Mouse (Mus musculus) MEL (cell line): ENCODE measurements around the gene Kcp. TPM values are rescaled to one million over a fixed set of nuclear protein-coding genes. Genes with fewer than 3 reads are reported as not detected.

Experiments
- DNase-seq: peaks from one replicate; pipeline ENCODE4 v3.0.0; 2011; ENCODE audit warnings: low read depth, low spot score
- H3K27ac ChIP-seq: 2 replicates; pipeline ENCODE4 v1.5.1; 2012; ENCODE audit warnings: low read depth, mild to moderate bottlenecking, control low read depth, low read length, moderate library complexity; ENCODE audit not compliant: control insufficient read depth
- H3K27me3 ChIP-seq, 2 experiments: fragments of 150-350 bp in 1 of 2; sonication (generic) in 1 of 2; 2 replicates each; pipeline ENCODE4 v1.6.1; 2012; ENCODE audit warnings: low read length in 2 of 2, mild to moderate bottlenecking in 2 of 2, improper control_type of control experiment in 1 of 2, moderate library complexity in 1 of 2; ENCODE audit not compliant: insufficient read depth in 2 of 2, control insufficient read depth in 1 of 2
- H3K36me3 ChIP-seq, 2 experiments: 2 replicates each; pipeline ENCODE4 v1.6.1; 2012 to 2014; ENCODE audit warnings: low read length in 2 of 2, improper control_type of control experiment in 1 of 2, inconsistent platforms in 1 of 2, mild to moderate bottlenecking in 1 of 2; ENCODE audit not compliant: insufficient read depth in 2 of 2, control insufficient read depth in 1 of 2
- H3K4me1 ChIP-seq, 2 experiments: fragments of 150-350 bp in 1 of 2; sonication (generic) in 1 of 2; 2 replicates each; pipeline ENCODE4 v1.6.1; 2012; ENCODE audit warnings: low read length in 2 of 2, improper control_type of control experiment in 1 of 2, mild to moderate bottlenecking in 1 of 2; ENCODE audit not compliant: insufficient read depth in 2 of 2, control insufficient read depth in 1 of 2
- H3K4me3 ChIP-seq, 2 experiments: fragments of 150-350 bp in 1 of 2; sonication (generic) in 1 of 2; 2 replicates each; pipeline ENCODE4 v1.5.1; 2012; ENCODE audit warnings: low read depth in 2 of 2, low read length in 2 of 2, mild to moderate bottlenecking in 2 of 2, moderate library complexity in 2 of 2, control low read depth in 1 of 2, improper control_type of control experiment in 1 of 2; ENCODE audit not compliant: control insufficient read depth in 1 of 2, insufficient read depth in 1 of 2
- H3K79me2 ChIP-seq: 2 replicates; pipeline ENCODE4 v1.6.1; 2012; ENCODE audit warnings: mild to moderate bottlenecking, low read length, moderate library complexity; ENCODE audit not compliant: control insufficient read depth, poor library complexity, insufficient read depth
- H3K9ac ChIP-seq: 2 replicates; pipeline ENCODE4 v1.6.1; 2012; ENCODE audit warnings: low read depth, mild to moderate bottlenecking, control low read depth, low read length, moderate library complexity; ENCODE audit not compliant: control insufficient read depth, poor library complexity, severe bottlenecking
- H3K9me3 ChIP-seq: fragments of 150-350 bp; sonication (generic); replicated peaks from 2 replicates; pipeline ENCODE4 v1.6.1; 2012; ENCODE audit warnings: mild to moderate bottlenecking, low read length, improper control_type of control experiment, moderate library complexity; ENCODE audit not compliant: insufficient read depth
- CTCF ChIP-seq, 3 experiments: IDR thresholded peaks in 2 of 3; conservative IDR thresholded peaks in 1 of 3; 2 replicates each; pipeline ENCODE4 v1.5.1; 2011 to 2012; ENCODE audit warnings: low read length in 3 of 3, low read depth in 2 of 3, mild to moderate bottlenecking in 2 of 3, improper control_type of control experiment in 1 of 3, inconsistent platforms in 1 of 3, mixed read lengths in 1 of 3, moderate library complexity in 1 of 3; ENCODE audit not compliant: control insufficient read depth in 1 of 3, insufficient read depth in 1 of 3, poor library complexity in 1 of 3, severe bottlenecking in 1 of 3
- E2F4 ChIP-seq: IDR thresholded peaks from 2 replicates; pipeline ENCODE4 v1.6.1; 2011; ENCODE audit warnings: low read depth, low read length, improper control_type of control experiment, borderline replicate concordance
- ELF1 ChIP-seq: IDR thresholded peaks from 2 replicates; pipeline ENCODE4 v1.6.1; 2014; ENCODE audit warnings: low read depth, mild to moderate bottlenecking, inconsistent platforms, low read length, improper control_type of control experiment, moderate library complexity
- GABPA ChIP-seq: IDR thresholded peaks from 2 replicates; pipeline ENCODE4 v1.6.1; 2012; ENCODE audit warnings: low read depth, mild to moderate bottlenecking, inconsistent platforms, low read length, improper control_type of control experiment, moderate library complexity
- GATA1 ChIP-seq: IDR thresholded peaks from 2 replicates; pipeline ENCODE4 v1.6.1; 2011; ENCODE audit warnings: low read depth, low read length, improper control_type of control experiment
- KAT2A ChIP-seq: conservative IDR thresholded peaks from 2 replicates; pipeline ENCODE4 v1.6.1; 2012; ENCODE audit warnings: low read depth, low read length, improper control_type of control experiment, inconsistent platforms
- MAFK ChIP-seq: IDR thresholded peaks from 2 replicates; pipeline ENCODE4 v1.6.1; 2011; ENCODE audit warnings: low read depth, mild to moderate bottlenecking, low read length, improper control_type of control experiment, borderline replicate concordance
- MEF2A ChIP-seq: IDR thresholded peaks from 2 replicates; pipeline ENCODE4 v1.6.1; 2014; ENCODE audit warnings: low read depth, mild to moderate bottlenecking, inconsistent platforms, low read length, improper control_type of control experiment; ENCODE audit not compliant: poor library complexity, insufficient replicate concordance, severe bottlenecking; ENCODE audit errors: extremely low read depth
- MXI1 ChIP-seq: IDR thresholded peaks from 2 replicates; pipeline ENCODE4 v1.6.1; 2011; ENCODE audit warnings: mild to moderate bottlenecking, low read depth, low read length, improper control_type of control experiment
- MYB ChIP-seq: IDR thresholded peaks from 2 replicates; pipeline ENCODE4 v1.6.1; 2011; ENCODE audit warnings: mild to moderate bottlenecking, low read depth, low read length, improper control_type of control experiment
- MYC ChIP-seq: IDR thresholded peaks from 2 replicates; pipeline ENCODE4 v1.6.1; 2011; ENCODE audit warnings: low read depth, mild to moderate bottlenecking, low read length, improper control_type of control experiment, moderate library complexity
- NRF1 ChIP-seq: IDR thresholded peaks from 2 replicates; pipeline ENCODE4 v1.6.1; 2014; ENCODE audit warnings: low read depth, mild to moderate bottlenecking, inconsistent platforms, low read length, improper control_type of control experiment, moderate library complexity; ENCODE audit not compliant: poor library complexity, insufficient read depth, severe bottlenecking
- POLR2A ChIP-seq, 2 experiments: IDR thresholded peaks; 2 replicates each; pipeline ENCODE4 v1.6.1; 2011 to 2012; ENCODE audit warnings: low read length in 2 of 2, mild to moderate bottlenecking in 2 of 2, control low read depth in 1 of 2, improper control_type of control experiment in 1 of 2, low read depth in 1 of 2, moderate library complexity in 1 of 2; ENCODE audit not compliant: control insufficient read depth in 1 of 2, insufficient read depth in 1 of 2, poor library complexity in 1 of 2
- TAL1 ChIP-seq: IDR thresholded peaks from 2 replicates; pipeline ENCODE4 v1.6.1; 2012; ENCODE audit warnings: mild to moderate bottlenecking, inconsistent platforms, low read length, moderate library complexity, mixed read lengths
- TBP ChIP-seq: IDR thresholded peaks from 2 replicates; pipeline ENCODE4 v1.8.0; 2011; ENCODE audit warnings: low read depth, low read length, improper control_type of control experiment
- TCF12 ChIP-seq: IDR thresholded peaks from 2 replicates; pipeline ENCODE4 v1.6.1; 2014; ENCODE audit warnings: low read depth, mild to moderate bottlenecking, inconsistent platforms, low read length, improper control_type of control experiment, moderate library complexity
- USF2 ChIP-seq, 2 experiments: IDR thresholded peaks; 2 replicates each; pipeline ENCODE4 v1.6.1; 2011 to 2012; ENCODE audit warnings: improper control_type of control experiment in 2 of 2, low read length in 2 of 2, borderline replicate concordance in 1 of 2, inconsistent platforms in 1 of 2, low read depth in 1 of 2, mild to moderate bottlenecking in 1 of 2; ENCODE audit not compliant: insufficient read depth in 1 of 2
- ZKSCAN1 ChIP-seq: IDR thresholded peaks from 2 replicates; pipeline ENCODE4 v1.6.1; 2012; ENCODE audit warnings: low read depth, mild to moderate bottlenecking, inconsistent platforms, low read length, improper control_type of control experiment, moderate library complexity
- ZNF384 ChIP-seq: IDR thresholded peaks from 2 replicates; pipeline ENCODE4 v1.6.1; 2012; ENCODE audit warnings: low read depth, mild to moderate bottlenecking, inconsistent platforms, low read length, improper control_type of control experiment
- polyA plus RNA-seq, 2 experiments: library from polyadenylated mRNA; stranded (reverse) in 1 of 2; unstranded in 1 of 2; fragments of >175 nt in 1 of 2; fragments of >200 nt in 1 of 2; gene quantifications; 2 replicates each; pipeline versions ENCODE4 v1.2.1 to v1.2.4; 2012; ENCODE audit warnings: low replicate concordance in 2 of 2, low read depth in 1 of 2; ENCODE audit not compliant: insufficient read length in 2 of 2, insufficient read depth in 1 of 2, missing spikeins in 1 of 2
- total RNA-seq: library from RNA; depleted of rRNA; stranded (reverse); fragments of 300-350 nt; gene quantifications from 2 replicates; pipeline ENCODE4 v1.2.3, GENCODE M21; 2012

Kcp gene
- total and polyA plus RNA-seq, 3 experiments, result 1.3 to 6.9 TPM; not detected in 1

DNA sequence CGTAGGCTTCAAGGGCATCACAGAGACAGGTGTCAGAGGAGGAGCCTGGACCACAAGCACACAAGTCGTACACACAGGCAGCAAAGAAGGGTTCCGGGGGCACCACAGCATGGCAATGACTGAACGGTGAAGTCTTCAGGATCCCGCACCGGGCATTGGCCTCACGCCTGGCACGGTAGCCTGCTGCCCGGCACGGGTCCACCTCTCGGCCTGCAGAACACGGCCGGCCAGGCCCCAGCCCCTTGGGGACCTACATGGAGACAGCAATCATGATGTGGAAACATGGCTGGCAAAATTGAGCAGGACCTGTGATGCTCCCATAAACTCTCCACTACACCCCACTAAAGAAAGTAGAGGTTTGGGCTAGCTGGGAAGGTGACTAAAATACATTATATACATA, 25.1 kb downstream of the Kcp start:
- TF ChIP-seq MYC (no peak), MXI1 (no peak), GATA1 (no peak), USF2 (IDR thresholded peaks at IDR 0.05; ENCODE audit: borderline replicate concordance in 1 of 2, insufficient read depth in 1 of 2, low read depth in 1 of 2, low read length in 2 of 2) (no peak), POLR2A (IDR thresholded peaks at IDR 0.05; ENCODE audit: control insufficient read depth in 1 of 2, insufficient read depth in 1 of 2, low read depth in 1 of 2, low read length in 2 of 2, poor library complexity in 1 of 2) (no peak), TCF12 (no peak), MEF2A (no peak)
- TF ChIP-seq, all 39 proteins: peak for 0
- Histone ChIP-seq H3K79me2 (no peaks in the 10 kb centered on the region), H3K4me3 (no peak overlapping the region), H3K36me3 (no peaks in the 10 kb centered on the region), H3K9ac (no peak overlapping the region), H3K27ac (no peak overlapping the region), H3K9me3 (no peaks in the 10 kb centered on the region), H3K4me1 (peaks cover 3 to 8% of the 10 kb centered on the region in 2 experiments; a peak in 3 of 4 replicates), H3K27me3 (no peaks in the 10 kb centered on the region; a peak in 1 of 4 replicates)
- no peak for DNase-seq

DNA sequence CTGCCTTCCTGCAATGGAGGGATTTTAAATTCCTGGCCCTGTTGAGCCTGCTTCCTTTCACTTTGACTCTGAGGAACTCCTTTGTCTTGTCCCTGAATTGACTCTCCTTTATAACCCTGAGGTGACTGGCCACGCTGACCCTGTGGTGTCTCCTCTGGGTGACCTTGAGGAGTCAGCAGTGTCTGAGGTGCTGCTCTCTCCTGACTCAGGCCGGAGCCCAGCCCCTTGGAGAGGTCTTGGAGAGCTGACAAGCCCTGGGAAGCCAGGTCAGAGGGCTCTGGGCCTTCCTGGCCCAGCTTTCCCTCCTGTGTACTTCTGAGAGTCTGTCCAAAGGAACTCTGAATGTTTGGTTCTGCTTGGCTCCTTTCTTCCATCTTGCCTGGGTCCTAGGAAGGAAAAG, 33.0 kb downstream of the Kcp start:
- peaks cover 3 to 4% of the 10 kb centered on the region in 2 experiments; a peak in 2 of 4 replicates for H3K36me3 ChIP-seq
- no peak for DNase-seq
- no peaks in the 10 kb centered on the region for H3K9me3 ChIP-seq
- peak overlapping the region; percentile 79 for H3K9ac ChIP-seq
- H3K27ac ChIP-seq, result no peak overlapping the region
- peak overlapping the region; percentile 78 to 98 for H3K4me3 ChIP-seq
- H3K79me2 ChIP-seq, result no peaks in the 10 kb centered on the region
- no peaks in the 10 kb centered on the region; a peak in 1 of 4 replicates for H3K27me3 ChIP-seq
- H3K4me1 ChIP-seq, result peaks cover 2 to 9% of the 10 kb centered on the region in 2 experiments; a peak in 3 of 4 replicates
- no peak for TF ChIP-seq TAL1
- TF ChIP-seq ZKSCAN1, result no peak
- TF ChIP-seq TCF12, result no peak
- TF ChIP-seq ZNF384, result no peak
- TF ChIP-seq GABPA, result no peak
- no peak for TF ChIP-seq KAT2A
- no peak for TF ChIP-seq NRF1
- TF ChIP-seq USF2 (IDR thresholded peaks at IDR 0.05; ENCODE audit: borderline replicate concordance in 1 of 2, insufficient read depth in 1 of 2, low read depth in 1 of 2, low read length in 2 of 2), result no peak
- TF ChIP-seq E2F4, result no peak
- no peak for TF ChIP-seq CTCF (IDR thresholded peaks at IDR 0.05 in 2 of 3, conservative IDR thresholded peaks at IDR 0.05 in 1 of 3; ENCODE audit: control insufficient read depth in 1 of 3, insufficient read depth in 1 of 3, low read depth in 2 of 3, low read length in 3 of 3, poor library complexity in 1 of 3, severe bottlenecking in 1 of 3)
- no peak for TF ChIP-seq MYB
- TF ChIP-seq MAFK, result no peak
- no peak for TF ChIP-seq TBP
- TF ChIP-seq ELF1, result no peak
